Mouse (Mus musculus): ENCODE measurements around the gene a.

DNA sequence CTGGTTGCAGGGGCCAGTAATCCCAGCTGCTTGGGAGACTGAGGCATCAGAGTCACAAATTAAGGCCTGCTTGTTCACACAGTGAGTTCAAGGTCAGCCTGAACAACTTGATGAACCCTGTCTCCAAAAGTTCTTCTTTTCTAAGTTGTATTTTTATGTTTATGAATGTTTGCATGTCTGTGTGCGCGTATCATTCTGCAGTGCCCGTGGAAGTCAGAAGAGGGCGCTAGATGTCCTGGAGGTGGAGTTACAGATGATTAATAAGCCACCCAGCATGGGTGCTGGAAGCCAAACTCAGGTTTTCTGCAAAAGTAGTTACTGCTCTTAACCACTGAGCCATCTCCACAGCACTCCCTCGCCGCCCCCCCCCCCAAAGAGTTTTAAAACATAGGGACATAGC is 118.6 kb downstream of the a start:
- TF ChIP-seq EP300 (IDR thresholded peaks at IDR 0.05; ENCODE audit: low read length) (no peak), USF2 (conservative IDR thresholded peaks at IDR 0.05; ENCODE audit: low read depth, low read length) (no peak), CTCF (conservative IDR thresholded peaks at IDR 0.05 in 1 of 2, IDR thresholded peaks at IDR 0.05 in 1 of 2; ENCODE audit: low read depth in 2 of 2, low read length in 2 of 2) (peak; percentile 25 to 37; a peak in 2 of 4 replicates), POLR2A (IDR thresholded peaks at IDR 0.05; ENCODE audit: low read depth, low read length) (no peak), MAZ (IDR thresholded peaks at IDR 0.05; ENCODE audit: low read depth, low read length) (no peak), UBTF (IDR thresholded peaks at IDR 0.05; ENCODE audit: low read depth, low read length) (no peak), MAFK (IDR thresholded peaks at IDR 0.05; ENCODE audit: insufficient replicate concordance, low read length) (no peak), GABPA (IDR thresholded peaks at IDR 0.05; ENCODE audit: insufficient replicate concordance, low read depth, low read length) (no peak), MAX (IDR thresholded peaks at IDR 0.05; ENCODE audit: low read length) (no peak)

All from CH12.LX (cell line).